Mouse (Mus musculus) spleen, adult 2 months (tissue): Measurements from ENCODE around the gene Klhl29. TPM values are rescaled to one million over a fixed set of nuclear protein-coding genes. Genes with fewer than 3 reads are reported as not detected.

ENCODE experiments used
- DNase-seq, 2 experiments: peaks; one replicate each; pipeline versions ENCODE4 v3.0.0 to v3.0.0-alpha.2; 2012 to 2021; ENCODE audit warnings: low spot score in 2 of 2, low read depth in 1 of 2
- H3K27ac ChIP-seq: fragments of 200-500 bp; 2 replicates; pipeline ENCODE4 v1.5.1; 2012; ENCODE audit warnings: low read length, inconsistent platforms; ENCODE audit not compliant: insufficient read depth
- H3K27me3 ChIP-seq: fragments of 200-500 bp; 2 replicates; pipeline ENCODE4 v1.6.1; 2012; ENCODE audit warnings: mild to moderate bottlenecking, moderate library complexity, low read length, inconsistent platforms; ENCODE audit not compliant: control insufficient read depth, insufficient read depth
- H3K36me3 ChIP-seq: fragments of 200-500 bp; 2 replicates; pipeline ENCODE4 v1.6.1; 2012; ENCODE audit warnings: mild to moderate bottlenecking, low read length, inconsistent platforms; ENCODE audit not compliant: control insufficient read depth, insufficient read depth
- H3K4me1 ChIP-seq: fragments of 200-500 bp; 2 replicates; pipeline ENCODE4 v1.6.1; 2011; ENCODE audit warnings: inconsistent platforms; ENCODE audit not compliant: control insufficient read depth, insufficient read depth, insufficient read length
- H3K4me3 ChIP-seq: fragments of 200-500 bp; 2 replicates; pipeline ENCODE4 v1.5.1; 2011; ENCODE audit warnings: mild to moderate bottlenecking, inconsistent platforms; ENCODE audit not compliant: insufficient read depth, insufficient read length; ENCODE audit errors: extremely low read depth
- CTCF ChIP-seq: fragments of 200-500 bp; IDR thresholded peaks from 2 replicates; pipeline ENCODE4 v1.5.1; 2011; ENCODE audit warnings: mild to moderate bottlenecking, inconsistent platforms; ENCODE audit not compliant: insufficient read depth, insufficient read length, insufficient replicate concordance; ENCODE audit errors: extremely low read depth
- POLR2A ChIP-seq: fragments of 200-500 bp; IDR thresholded peaks from 2 replicates; pipeline ENCODE4 v1.6.1; 2011; ENCODE audit warnings: low read depth, low read length, inconsistent platforms
- WGBS: fragments of 180-500 bp; shearing (Covaris S2); methylation state at CpG from one replicate; pipeline ENCODE4 v1.1.7; 2018; 5-methylcytosine and 5-hydroxymethylcytosine counted together
- polyA plus RNA-seq: library from polyadenylated mRNA; depleted of rRNA; stranded (reverse); fragments of >200 nt; gene quantifications from 2 replicates; pipeline ENCODE4 v1.2.3, GENCODE M21; 2012

Klhl29 gene
- polyA plus RNA-seq, 1 experiment, result 6.4 TPM

DNA sequence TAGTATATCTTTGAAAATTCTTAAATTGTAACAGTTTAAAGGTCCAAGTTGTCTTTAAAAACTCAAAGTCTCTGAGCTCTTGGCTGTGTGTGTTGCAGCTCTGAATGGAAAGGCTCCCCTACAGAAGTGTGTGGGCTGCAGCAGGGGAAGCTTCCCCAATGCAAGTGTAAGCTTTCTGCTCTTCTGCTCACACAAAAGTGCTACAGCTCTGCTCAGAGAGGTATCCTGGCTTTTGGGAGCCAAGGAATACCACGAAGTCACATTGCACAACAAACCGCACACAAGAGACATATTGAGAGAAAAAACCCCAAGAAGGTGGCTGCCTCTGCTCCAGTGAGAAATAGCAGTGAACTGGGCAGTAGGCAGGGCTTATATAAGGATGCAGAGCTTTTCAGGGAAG, 337.5 kb downstream of the Klhl29 start:
- Histone ChIP-seq H3K4me3 (no peak overlapping the region), H3K4me1 (no peaks in the 10 kb centered on the region), H3K36me3 (peaks cover 24% of the 10 kb centered on the region), H3K27ac (no peak overlapping the region), H3K27me3 (no peaks in the 10 kb centered on the region)
- 95% methylated on average over 2 of the region's 2 CpGs for WGBS
- TF ChIP-seq POLR2A (no peak), CTCF (no peak)
- DNase-seq, result no peak

DNA sequence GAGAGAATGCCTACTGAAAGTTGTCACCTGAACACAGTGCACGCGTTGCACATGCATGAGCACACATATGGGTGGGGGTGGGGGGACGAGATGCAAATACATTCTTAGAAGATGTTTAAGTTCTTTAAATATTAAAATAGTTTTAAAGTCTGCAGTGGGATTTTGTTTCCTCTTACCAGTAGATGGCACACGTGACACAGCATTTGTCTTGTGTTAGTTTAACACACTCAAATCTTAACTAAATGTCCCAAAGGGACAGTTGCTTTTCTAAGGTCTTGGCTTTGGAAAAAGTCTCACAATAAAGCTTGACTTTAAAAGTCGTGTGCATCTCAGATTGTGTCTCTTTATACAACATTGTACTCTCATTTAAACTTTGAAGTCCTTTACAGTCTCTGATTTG, 346.4 kb downstream of the Klhl29 start:
- TF ChIP-seq CTCF (no peak), POLR2A (no peak)
- Histone ChIP-seq H3K27ac (no peak overlapping the region), H3K27me3 (no peaks in the 10 kb centered on the region), H3K36me3 (peaks cover 26% of the 10 kb centered on the region), H3K4me1 (no peaks in the 10 kb centered on the region), H3K4me3 (no peak overlapping the region)
- WGBS, result 84% methylated on average over 5 of the region's 5 CpGs
- DNase-seq, result no peak
